Mouse (Mus musculus): Measurements from ENCODE around the gene Shoc2. TPM values are rescaled to one million over a fixed set of nuclear protein-coding genes. Genes with fewer than 3 reads are reported as not detected.
"Not testable (repeated sequence)": the region's sequence is repeated elsewhere in the genome, so short reads cannot be mapped to it uniquely, and the experiment has no call there.

The Shoc2 gene
- polyA plus RNA-seq, 2 experiments: 26.9 to 44.8 TPM

- Histone ChIP-seq H3K9me3 (ENCODE audit: control insufficient read depth, low read length) (no peaks in the 10 kb centered on the region), H3K4me3 (replicated peaks; ENCODE audit: low read length) (peak overlapping the region; percentile 97), H3K36me3 (ENCODE audit: control insufficient read depth, insufficient read depth, low read length) (peaks cover 12% of the 10 kb centered on the region), H3K27me3 (ENCODE audit: control insufficient read depth, insufficient read depth, low read length) (no peaks in the 10 kb centered on the region), H3K9ac (ENCODE audit: low read depth, low read length, severe bottlenecking) (peak overlapping the region; percentile 95), H3K4me2 (replicated peaks; ENCODE audit: low read depth, low read length, severe bottlenecking) (peak overlapping the region; percentile 73), H3K4me1 (ENCODE audit: control insufficient read depth, insufficient read depth, low read length) (peaks cover 31% of the 10 kb centered on the region), H3K27ac (replicated peaks; ENCODE audit: low read depth, low read length) (peak overlapping the region; percentile 92)
- peak; percentile 42 for ATAC-seq (ENCODE audit: low FRiP score, low read depth)
- peak; percentile 78 for DNase-seq (ENCODE audit: low spot score)
- TF ChIP-seq POLR2A (IDR thresholded peaks at IDR 0.05; ENCODE audit: borderline replicate concordance, extremely low read depth, insufficient read depth, insufficient read length): peak; percentile 13; the same call in 1 of the 2 replicates
- 5% methylated on average over 65 of the region's 83 CpGs for WGBS
Measured at GRCm38 (mm10) chr19:53903507-53904321, 40.4 kb upstream of the Shoc2 start.

- Histone ChIP-seq H3K9me3 (ENCODE audit: control insufficient read depth, low read length) (no peaks in the 10 kb centered on the region), H3K4me2 (replicated peaks; ENCODE audit: low read depth, low read length, severe bottlenecking) (peak overlapping the region; percentile 73), H3K36me3 (ENCODE audit: control insufficient read depth, insufficient read depth, low read length) (peaks cover 22% of the 10 kb centered on the region), H3K4me3 (replicated peaks; ENCODE audit: low read length) (peak overlapping the region; percentile 97), H3K4me1 (ENCODE audit: control insufficient read depth, insufficient read depth, low read length) (peaks cover 31% of the 10 kb centered on the region), H3K27me3 (ENCODE audit: control insufficient read depth, insufficient read depth, low read length) (no peaks in the 10 kb centered on the region), H3K27ac (replicated peaks; ENCODE audit: low read depth, low read length) (no peak overlapping the region), H3K9ac (ENCODE audit: low read depth, low read length, severe bottlenecking) (peak overlapping the region; percentile 95)
- no peak for TF ChIP-seq POLR2A (IDR thresholded peaks at IDR 0.05; ENCODE audit: borderline replicate concordance, extremely low read depth, insufficient read depth, insufficient read length)
- ATAC-seq (ENCODE audit: low FRiP score, low read depth): no peak
- 61% methylated on average over 7 of the region's 7 CpGs for WGBS
- no peak for DNase-seq (ENCODE audit: low spot score)
Measured at GRCm38 (mm10) chr19:53904833-53905480, 39.1 kb upstream of the Shoc2 start.

GRCm38 (mm10) chr19:53906033-53906702, 37.9 kb upstream of the Shoc2 start:
- H3K27ac ChIP-seq (replicated peaks; ENCODE audit: low read depth, low read length): no peak overlapping the region
- no peak for ATAC-seq (ENCODE audit: low FRiP score, low read depth)
- H3K36me3 ChIP-seq (ENCODE audit: control insufficient read depth, insufficient read depth, low read length): peaks cover 32% of the 10 kb centered on the region
- no peak for TF ChIP-seq POLR2A (IDR thresholded peaks at IDR 0.05; ENCODE audit: borderline replicate concordance, extremely low read depth, insufficient read depth, insufficient read length)
- H3K9me3 ChIP-seq (ENCODE audit: control insufficient read depth, low read length): no peaks in the 10 kb centered on the region
- WGBS: 18% methylated on average over 6 of the region's 6 CpGs
- DNase-seq (ENCODE audit: low spot score): no peak
- peaks cover 29% of the 10 kb centered on the region for H3K4me1 ChIP-seq (ENCODE audit: control insufficient read depth, insufficient read depth, low read length)
- no peaks in the 10 kb centered on the region for H3K27me3 ChIP-seq (ENCODE audit: control insufficient read depth, insufficient read depth, low read length)
- no peak overlapping the region for H3K9ac ChIP-seq (ENCODE audit: low read depth, low read length, severe bottlenecking)
- peak overlapping the region; percentile 15 for H3K4me3 ChIP-seq (replicated peaks; ENCODE audit: low read length)
- H3K4me2 ChIP-seq (replicated peaks; ENCODE audit: low read depth, low read length, severe bottlenecking): peak overlapping the region; percentile 73

GRCm38 (mm10) chr19:53906703-53907070, 37.4 kb upstream of the Shoc2 start:
- not testable (repeated sequence) for ATAC-seq (ENCODE audit: low FRiP score, low read depth); H3K27ac ChIP-seq (replicated peaks; ENCODE audit: low read depth, low read length)

GRCm38 (mm10) chr19:53914950-53915349, 29.2 kb upstream of the Shoc2 start:
- Histone ChIP-seq H3K4me1 (ENCODE audit: control insufficient read depth, insufficient read depth, low read length) (no peaks in the 10 kb centered on the region), H3K36me3 (ENCODE audit: control insufficient read depth, insufficient read depth, low read length) (peaks cover 91% of the 10 kb centered on the region), H3K9me3 (ENCODE audit: control insufficient read depth, low read length) (no peaks in the 10 kb centered on the region), H3K9ac (ENCODE audit: low read depth, low read length, severe bottlenecking) (no peak overlapping the region), H3K27ac (replicated peaks; ENCODE audit: low read depth, low read length) (no peak overlapping the region), H3K4me2 (replicated peaks; ENCODE audit: low read depth, low read length, severe bottlenecking) (no peak overlapping the region), H3K4me3 (replicated peaks; ENCODE audit: low read length) (no peak overlapping the region), H3K27me3 (ENCODE audit: control insufficient read depth, insufficient read depth, low read length) (no peaks in the 10 kb centered on the region)
- no peak for DNase-seq (ENCODE audit: low spot score)
- no peak for TF ChIP-seq POLR2A (IDR thresholded peaks at IDR 0.05; ENCODE audit: borderline replicate concordance, extremely low read depth, insufficient read depth, insufficient read length)
- ATAC-seq (ENCODE audit: low FRiP score, low read depth): no peak
- 79% methylated on average over 4 of the region's 4 CpGs for WGBS

More at GRCm38 (mm10) chr19:53906703-53907070, 37.4 kb upstream of the Shoc2 start:
- not testable (repeated sequence) for H3K4me2 ChIP-seq (replicated peaks; ENCODE audit: low read depth, low read length, severe bottlenecking); H3K9me3 ChIP-seq (ENCODE audit: control insufficient read depth, low read length); DNase-seq (ENCODE audit: low spot score); H3K4me3 ChIP-seq (replicated peaks; ENCODE audit: low read length); H3K27me3 ChIP-seq (ENCODE audit: control insufficient read depth, insufficient read depth, low read length); H3K9ac ChIP-seq (ENCODE audit: low read depth, low read length, severe bottlenecking)
- Histone ChIP-seq H3K4me1 (ENCODE audit: control insufficient read depth, insufficient read depth, low read length) (peaks cover 27% of the 10 kb centered on the region), H3K36me3 (ENCODE audit: control insufficient read depth, insufficient read depth, low read length) (peaks cover 36% of the 10 kb centered on the region)

Data from limb, embryonic 14.5 days (tissue).